Mouse (Mus musculus): ENCODE results near the gene Slc22a18.

GRCm38 (mm10) chr7:143438965-143439364, 34.6 kb upstream of the Slc22a18 start:
- TF ChIP-seq POLR2A (IDR thresholded peaks at IDR 0.05; ENCODE audit: insufficient read length, low read depth): no peak
- TF ChIP-seq MYOG (IDR thresholded peaks at IDR 0.05; ENCODE audit: control insufficient read depth in 1 of 3, insufficient read depth in 1 of 3, insufficient read length in 2 of 3, low read depth in 2 of 3): no peak
- no peak for TF ChIP-seq POLR2AphosphoS2 (IDR thresholded peaks at IDR 0.05; ENCODE audit: insufficient read length, low read depth)
- TF ChIP-seq E2F4 (IDR thresholded peaks at IDR 0.05; ENCODE audit: insufficient read depth): no peak
- TF ChIP-seq TCF12 (IDR thresholded peaks at IDR 0.05; ENCODE audit: insufficient read depth, poor library complexity, severe bottlenecking): no peak
- TF ChIP-seq MAX (IDR thresholded peaks at IDR 0.05; ENCODE audit: low read depth): no peak
- TF ChIP-seq CEBPB (IDR thresholded peaks at IDR 0.05; ENCODE audit: insufficient read depth, poor library complexity, severe bottlenecking): no peak
- no peak for TF ChIP-seq USF1 (IDR thresholded peaks at IDR 0.05; ENCODE audit: low read depth)

All from myocyte (in vitro differentiated cells).